Mouse (Mus musculus) embryonic facial prominence, embryonic 14.5 days (tissue): Measurements from ENCODE around the gene Uhrf1bp1l. TPM values are rescaled to one million over a fixed set of nuclear protein-coding genes. Genes with fewer than 3 reads are reported as not detected.
A peak's percentile ranks its signal among the peaks of the same experiment; 100 is the strongest.
"Not testable (repeated sequence)": the region's sequence is repeated elsewhere in the genome, so short reads cannot be mapped to it uniquely, and the experiment has no call there.

ENCODE experiments used
- ATAC-seq: fragments of 200-750 bp; cut with Nextera tagmentation; 2 replicates; pipeline ENCODE4 v1.8.0; 2017; ENCODE audit warnings: low read depth, moderate number of reproducible peaks, moderate TSS enrichment
- DNase-seq: peaks from one replicate; pipeline ENCODE4 v3.0.0-alpha.2; 2015; ENCODE audit warnings: low spot score
- H3K27ac ChIP-seq: fragments of 300-500 bp; sonication (generic); replicated peaks from 2 replicates; pipeline ENCODE4 v1.5.1; 2014; ENCODE audit warnings: low read depth, mild to moderate bottlenecking, low read length, moderate library complexity
- H3K27me3 ChIP-seq: fragments of 300-500 bp; sonication (generic); replicated peaks from 2 replicates; pipeline ENCODE4 v1.6.1; 2014; ENCODE audit warnings: low read length; ENCODE audit not compliant: control insufficient read depth, insufficient read depth
- H3K36me3 ChIP-seq: fragments of 300-500 bp; sonication (generic); 2 replicates; pipeline ENCODE4 v1.6.1; 2014; ENCODE audit warnings: low read length, mixed read lengths; ENCODE audit not compliant: control insufficient read depth, insufficient read depth
- H3K4me1 ChIP-seq: fragments of 300-500 bp; sonication (generic); 2 replicates; pipeline ENCODE4 v1.6.1; 2014; ENCODE audit warnings: antibody characterized with exemption, low read length; ENCODE audit not compliant: control insufficient read depth, insufficient read depth
- H3K4me2 ChIP-seq: fragments of 300-500 bp; sonication (generic); 2 replicates; pipeline ENCODE4 v1.6.1; 2014; ENCODE audit warnings: low read depth, mild to moderate bottlenecking, low read length, moderate library complexity, mixed read lengths
- H3K4me3 ChIP-seq: fragments of 300-500 bp; sonication (generic); 2 replicates; pipeline ENCODE4 v1.5.1; 2014; ENCODE audit warnings: low read depth, mild to moderate bottlenecking, low read length
- H3K9ac ChIP-seq: fragments of 300-500 bp; sonication (generic); 2 replicates; pipeline ENCODE4 v1.6.1; 2014; ENCODE audit warnings: low read depth, mild to moderate bottlenecking, low read length, moderate library complexity, mixed read lengths
- H3K9me3 ChIP-seq: fragments of 300-500 bp; sonication (generic); 2 replicates; pipeline ENCODE4 v1.6.1; 2016; ENCODE audit warnings: low read length; ENCODE audit not compliant: control insufficient read depth
- WGBS: fragments of 180-500 bp; shearing (Covaris S2); extraction: QIAGEN DNeasy Blood & Tissue Kit; methylation state at CpG from one replicate; pipeline ENCODE4 v1.1.7; 2014; 5-methylcytosine and 5-hydroxymethylcytosine counted together
- polyA plus RNA-seq: library from polyadenylated mRNA; unstranded; fragments of >200 nt; fragmentation: Nextera tagmentation; extraction: Ambion mirVana; gene quantifications from 2 replicates; pipeline ENCODE4 v1.2.1, GENCODE M21; 2014

Uhrf1bp1l gene
- polyA plus RNA-seq = 19.6 and 23.7 TPM in 2 replicates

- Histone ChIP-seq H3K4me2 (peak within 1 kb of the TSS; percentile 72), H3K9me3 (no peaks in the 10 kb centered on the region), H3K36me3 (no peaks in the 10 kb centered on the region), H3K27ac (peak within 1 kb of the TSS; percentile 86), H3K4me1 (peaks cover 4% of the 10 kb centered on the region; the same call in 1 of the 2 replicates), H3K4me3 (peak within 1 kb of the TSS; percentile 69), H3K27me3 (no peaks in the 10 kb centered on the region), H3K9ac (peak within 1 kb of the TSS; percentile 77)
- 0% methylated on average over 29 of the region's 85 CpGs for WGBS
- peak; percentile 96 for ATAC-seq
- DNase-seq = peak; percentile 95
Measured at GRCm38 (mm10) chr10:89744871-89745665, at the start of gene Uhrf1bp1l. Uhrf1bp1l (plus strand) TSS chr10:89744991.

- Histone ChIP-seq H3K4me1 (no peaks in the 10 kb centered on the region), H3K36me3 (no peaks in the 10 kb centered on the region), H3K4me3 (no peak overlapping the region), H3K27me3 (no peaks in the 10 kb centered on the region), H3K9ac (no peak overlapping the region), H3K4me2 (no peak overlapping the region), H3K27ac (no peak overlapping the region), H3K9me3 (no peaks in the 10 kb centered on the region)
- WGBS = 81% methylated on average over 20 of the region's 20 CpGs
- ATAC-seq (no peak), DNase-seq (no peak)
Measured at GRCm38 (mm10) chr10:89695194-89695911, 49.4 kb upstream of the Uhrf1bp1l start.

- not testable (repeated sequence) for H3K4me1 ChIP-seq, H3K27me3 ChIP-seq, H3K9ac ChIP-seq, ATAC-seq, H3K4me2 ChIP-seq, H3K27ac ChIP-seq, H3K4me3 ChIP-seq, DNase-seq, H3K36me3 ChIP-seq, H3K9me3 ChIP-seq
- WGBS = 76% methylated on average over 2 of the region's 2 CpGs
Measured at GRCm38 (mm10) chr10:89696270-89696669, 48.5 kb upstream of the Uhrf1bp1l start.

- Histone ChIP-seq H3K9ac (no peak overlapping the region), H3K9me3 (no peaks in the 10 kb centered on the region), H3K27me3 (no peaks in the 10 kb centered on the region), H3K4me1 (no peaks in the 10 kb centered on the region), H3K4me3 (no peak overlapping the region), H3K4me2 (no peak overlapping the region), H3K27ac (no peak overlapping the region), H3K36me3 (no peaks in the 10 kb centered on the region)
- ATAC-seq = no peak
- no peak for DNase-seq
- WGBS = 88% methylated on average over 3 of the region's 3 CpGs
Measured at GRCm38 (mm10) chr10:89697956-89698355, 46.8 kb upstream of the Uhrf1bp1l start.

GRCm38 (mm10) chr10:89703042-89703441 is 41.7 kb upstream of the Uhrf1bp1l start:
- H3K9ac ChIP-seq = no peak overlapping the region
- no peaks in the 10 kb centered on the region for H3K27me3 ChIP-seq

GRCm38 (mm10) chr10:89707397-89707796 is 37.4 kb upstream of the Uhrf1bp1l start:
- Histone ChIP-seq H3K36me3 (peaks cover 12% of the 10 kb centered on the region), H3K9ac (no peak overlapping the region), H3K27ac (no peak overlapping the region), H3K9me3 (no peaks in the 10 kb centered on the region), H3K27me3 (no peaks in the 10 kb centered on the region), H3K4me3 (no peak overlapping the region), H3K4me2 (no peak overlapping the region), H3K4me1 (0 out of 2 replicates have a peak, but pooled peaks cover 3% of the 10 kb centered on the region)
- WGBS = 81% methylated on average over 3 of the region's 3 CpGs
- DNase-seq (no peak), ATAC-seq (no peak)

More at GRCm38 (mm10) chr10:89703042-89703441, 41.7 kb upstream of the Uhrf1bp1l start:
- Histone ChIP-seq H3K4me3 (no peak overlapping the region), H3K9me3 (no peaks in the 10 kb centered on the region), H3K36me3 (no peaks in the 10 kb centered on the region), H3K27ac (no peak overlapping the region), H3K4me1 (no peaks in the 10 kb centered on the region), H3K4me2 (no peak overlapping the region)
- 38% methylated on average over 5 of the region's 5 CpGs for WGBS
- DNase-seq = peak; percentile 44
- ATAC-seq = no peak

- ATAC-seq = 0 out of 2 replicates have a peak, but pooled peaks have one; percentile 65
- H3K36me3 ChIP-seq = peaks cover 25% of the 10 kb centered on the region
- 0 out of 2 replicates have a peak, but pooled peaks cover 3% of the 10 kb centered on the region for H3K4me1 ChIP-seq
- 29% methylated on average over 10 of the region's 10 CpGs for WGBS
- peak overlapping the region; percentile 11; the same call in 1 of the 2 replicates for H3K4me3 ChIP-seq
- no peaks in the 10 kb centered on the region for H3K27me3 ChIP-seq
- H3K4me2 ChIP-seq = peak overlapping the region; percentile 42
- no peak overlapping the region for H3K9ac ChIP-seq
- H3K27ac ChIP-seq = no peak overlapping the region
- DNase-seq = peak; percentile 50
- H3K9me3 ChIP-seq = no peaks in the 10 kb centered on the region
Measured at GRCm38 (mm10) chr10:89708720-89709119, 36.1 kb upstream of the Uhrf1bp1l start.

GRCm38 (mm10) chr10:89714910-89715309 is 29.9 kb upstream of the Uhrf1bp1l start:
- no peaks in the 10 kb centered on the region for H3K9me3 ChIP-seq
- no peak overlapping the region for H3K4me3 ChIP-seq
- H3K4me2 ChIP-seq = no peak overlapping the region
- no peak overlapping the region for H3K27ac ChIP-seq
- H3K9ac ChIP-seq = no peak overlapping the region
- DNase-seq (peak; percentile 35), ATAC-seq (peak; percentile 70)
- H3K27me3 ChIP-seq = no peaks in the 10 kb centered on the region
- 76% methylated on average over 10 of the region's 10 CpGs for WGBS
- H3K4me1 ChIP-seq = no peaks in the 10 kb centered on the region
- peaks cover 63% of the 10 kb centered on the region for H3K36me3 ChIP-seq
